Mouse (Mus musculus): ENCODE measurements around the gene Zmiz1. TPM values are rescaled to one million over a fixed set of nuclear protein-coding genes. Genes with fewer than 3 reads are reported as not detected.

Zmiz1 gene
- polyA plus RNA-seq, 1 experiment from 2014 or later: 57.2 TPM

- peak; percentile 63 for ATAC-seq (ENCODE audit: low read depth)
- Histone ChIP-seq H3K36me3 (peaks cover 20% of the 10 kb centered on the region), H3K27ac (replicated peaks) (peak overlapping the region; percentile 94), H3K4me2 (no peak overlapping the region), H3K9ac (peak overlapping the region; percentile 52; the same call in 1 of the 2 replicates), H3K4me3 (no peak overlapping the region), H3K27me3 (no peaks in the 10 kb centered on the region), H3K9me3 (no peaks in the 10 kb centered on the region), H3K4me1 (replicated peaks) (peaks cover 99% of the 10 kb centered on the region)
- 8% methylated on average over 7 of the region's 7 CpGs for WGBS
Measured at GRCm38 (mm10) chr14:25623698-25624097, 164.7 kb downstream of the Zmiz1 start.

- no peak for ATAC-seq (ENCODE audit: low read depth)
- peaks cover 99% of the 10 kb centered on the region for H3K4me1 ChIP-seq (replicated peaks)
- H3K9me3 ChIP-seq: no peaks in the 10 kb centered on the region
- H3K4me2 ChIP-seq: no peak overlapping the region
- H3K27me3 ChIP-seq: no peaks in the 10 kb centered on the region
- H3K9ac ChIP-seq: no peak overlapping the region
- 89% methylated on average over 6 of the region's 6 CpGs for WGBS
- H3K4me3 ChIP-seq: no peak overlapping the region
- H3K36me3 ChIP-seq: peaks cover 22% of the 10 kb centered on the region
- peak overlapping the region; percentile 94 for H3K27ac ChIP-seq (replicated peaks)
Measured at GRCm38 (mm10) chr14:25624659-25625058, 165.7 kb downstream of the Zmiz1 start.

GRCm38 (mm10) chr14:25627599-25628255 is 168.7 kb downstream of the Zmiz1 start:
- WGBS: 88% methylated on average over 3 of the region's 3 CpGs
- H3K4me3 ChIP-seq: no peak overlapping the region
- ATAC-seq (ENCODE audit: low read depth): no peak
- no peaks in the 10 kb centered on the region for H3K27me3 ChIP-seq
- no peak overlapping the region for H3K4me2 ChIP-seq
- no peak overlapping the region for H3K27ac ChIP-seq (replicated peaks)
- no peaks in the 10 kb centered on the region for H3K9me3 ChIP-seq
- no peak overlapping the region for H3K9ac ChIP-seq
- H3K36me3 ChIP-seq: peaks cover 24% of the 10 kb centered on the region
- peaks cover 99% of the 10 kb centered on the region for H3K4me1 ChIP-seq (replicated peaks)

- peaks cover 99% of the 10 kb centered on the region for H3K4me1 ChIP-seq (replicated peaks)
- no peak overlapping the region for H3K9ac ChIP-seq
- WGBS: 85% methylated on average over 5 of the region's 5 CpGs
- H3K4me2 ChIP-seq: no peak overlapping the region
- H3K27ac ChIP-seq (replicated peaks): no peak overlapping the region
- no peaks in the 10 kb centered on the region for H3K27me3 ChIP-seq
- no peak for ATAC-seq (ENCODE audit: low read depth)
- no peak overlapping the region for H3K4me3 ChIP-seq
- H3K36me3 ChIP-seq: peaks cover 24% of the 10 kb centered on the region
- no peaks in the 10 kb centered on the region for H3K9me3 ChIP-seq
Measured at GRCm38 (mm10) chr14:25628448-25629099, 169.6 kb downstream of the Zmiz1 start.

GRCm38 (mm10) chr14:25629866-25630606 is 171.1 kb downstream of the Zmiz1 start:
- H3K27me3 ChIP-seq: no peaks in the 10 kb centered on the region
- no peak overlapping the region for H3K4me2 ChIP-seq
- H3K4me3 ChIP-seq: no peak overlapping the region
- no peak overlapping the region for H3K9ac ChIP-seq
- H3K27ac ChIP-seq (replicated peaks): peak overlapping the region; percentile 33; the same call in 1 of the 2 replicates
- no peaks in the 10 kb centered on the region for H3K9me3 ChIP-seq
- WGBS: 87% methylated on average over 12 of the region's 12 CpGs
- peaks cover 99% of the 10 kb centered on the region for H3K4me1 ChIP-seq (replicated peaks)
- ATAC-seq (ENCODE audit: low read depth): no peak
- H3K36me3 ChIP-seq: peaks cover 13% of the 10 kb centered on the region; the same call in 1 of the 2 replicates

GRCm38 (mm10) chr14:25630647-25631409 is 171.8 kb downstream of the Zmiz1 start:
- Histone ChIP-seq H3K27me3 (no peaks in the 10 kb centered on the region), H3K4me3 (no peak overlapping the region), H3K9ac (no peak overlapping the region), H3K4me2 (no peak overlapping the region), H3K4me1 (replicated peaks) (peaks cover 99% of the 10 kb centered on the region), H3K9me3 (no peaks in the 10 kb centered on the region), H3K36me3 (peaks cover 16% of the 10 kb centered on the region), H3K27ac (replicated peaks) (peak overlapping the region; percentile 33; the same call in 1 of the 2 replicates)
- 88% methylated on average over 7 of the region's 7 CpGs for WGBS
- ATAC-seq (ENCODE audit: low read depth): no peak

- H3K4me3 ChIP-seq: no peak overlapping the region
- H3K4me1 ChIP-seq (replicated peaks): peaks cover 99% of the 10 kb centered on the region
- WGBS: 81% methylated on average over 6 of the region's 6 CpGs
- H3K27ac ChIP-seq (replicated peaks): peak overlapping the region; percentile 46
- H3K27me3 ChIP-seq: no peaks in the 10 kb centered on the region
- H3K36me3 ChIP-seq: peaks cover 23% of the 10 kb centered on the region
- no peak overlapping the region for H3K4me2 ChIP-seq
- no peak for ATAC-seq (ENCODE audit: low read depth)
- no peak overlapping the region for H3K9ac ChIP-seq
- no peaks in the 10 kb centered on the region for H3K9me3 ChIP-seq
Measured at GRCm38 (mm10) chr14:25631481-25631880, 172.5 kb downstream of the Zmiz1 start.

- Histone ChIP-seq H3K4me3 (no peak overlapping the region), H3K9ac (peak overlapping the region; percentile 38), H3K4me1 (replicated peaks) (peaks cover 98% of the 10 kb centered on the region), H3K9me3 (no peaks in the 10 kb centered on the region), H3K27ac (replicated peaks) (peak overlapping the region; percentile 81), H3K27me3 (no peaks in the 10 kb centered on the region), H3K36me3 (peaks cover 37% of the 10 kb centered on the region), H3K4me2 (no peak overlapping the region)
- WGBS: 60% methylated on average over 14 of the region's 14 CpGs
- ATAC-seq (ENCODE audit: low read depth): peak; percentile 40
Measured at GRCm38 (mm10) chr14:25633539-25634300, 174.7 kb downstream of the Zmiz1 start.

- Histone ChIP-seq H3K27ac (replicated peaks) (peak overlapping the region; percentile 81), H3K4me1 (replicated peaks) (peaks cover 98% of the 10 kb centered on the region)
Measured at GRCm38 (mm10) chr14:25634328-25634727, 175.3 kb downstream of the Zmiz1 start.

GRCm38 (mm10) chr14:25635746-25636145 is 176.8 kb downstream of the Zmiz1 start:
- Histone ChIP-seq H3K9me3 (no peaks in the 10 kb centered on the region), H3K4me1 (replicated peaks) (peaks cover 97% of the 10 kb centered on the region), H3K4me2 (no peak overlapping the region), H3K27ac (replicated peaks) (peak overlapping the region; percentile 79), H3K9ac (no peak overlapping the region), H3K27me3 (no peaks in the 10 kb centered on the region), H3K36me3 (peaks cover 51% of the 10 kb centered on the region), H3K4me3 (no peak overlapping the region)
- ATAC-seq (ENCODE audit: low read depth): no peak
- WGBS: 55% methylated on average over 12 of the region's 12 CpGs

More at GRCm38 (mm10) chr14:25634328-25634727, 175.3 kb downstream of the Zmiz1 start:
- Histone ChIP-seq H3K9me3 (no peaks in the 10 kb centered on the region), H3K9ac (peak overlapping the region; percentile 38; the same call in 1 of the 2 replicates), H3K36me3 (peaks cover 42% of the 10 kb centered on the region), H3K4me2 (no peak overlapping the region), H3K27me3 (no peaks in the 10 kb centered on the region), H3K4me3 (no peak overlapping the region)
- no peak for ATAC-seq (ENCODE audit: low read depth)
- WGBS: 74% methylated on average over 9 of the region's 9 CpGs

- H3K4me1 ChIP-seq (replicated peaks): peaks cover 92% of the 10 kb centered on the region
- H3K9ac ChIP-seq: peak overlapping the region; percentile 19; the same call in 1 of the 2 replicates
- WGBS: 19% methylated on average over 7 of the region's 7 CpGs
- no peak overlapping the region for H3K4me3 ChIP-seq
- peaks cover 55% of the 10 kb centered on the region for H3K36me3 ChIP-seq
- no peaks in the 10 kb centered on the region for H3K9me3 ChIP-seq
- ATAC-seq (ENCODE audit: low read depth): peak; percentile 12; the same call in 1 of the 2 replicates
- H3K27ac ChIP-seq (replicated peaks): peak overlapping the region; percentile 79
- no peak overlapping the region for H3K4me2 ChIP-seq
- no peaks in the 10 kb centered on the region for H3K27me3 ChIP-seq
Measured at GRCm38 (mm10) chr14:25636297-25636696, 177.3 kb downstream of the Zmiz1 start.

All from neural tube, embryonic 13.5 days (tissue).